Mouse (Mus musculus) stomach, postnatal 0 days (tissue): ENCODE results near the gene Mrpl23. TPM values are rescaled to one million over a fixed set of nuclear protein-coding genes. Genes with fewer than 3 reads are reported as not detected.
A peak's percentile ranks its signal among the peaks of the same experiment; 100 is the strongest.

Experiments used
- ATAC-seq: fragments of 200-750 bp; cut with Nextera tagmentation; 2 replicates; pipeline ENCODE4 v1.8.0; 2017; ENCODE audit not compliant: low FRiP score, low TSS enrichment
- DNase-seq: peaks from one replicate; pipeline ENCODE4 v3.0.0-alpha.2; 2016; ENCODE audit warnings: low spot score
- H3K27ac ChIP-seq: fragments of 300-500 bp; sonication (generic); replicated peaks from 2 replicates; pipeline ENCODE4 v1.5.1; 2014; ENCODE audit warnings: mild to moderate bottlenecking, control low read depth
- H3K27me3 ChIP-seq: fragments of 300-500 bp; sonication (generic); 2 replicates; pipeline ENCODE4 v1.6.1; 2014; ENCODE audit warnings: low read length; ENCODE audit not compliant: control insufficient read depth, insufficient read depth
- H3K36me3 ChIP-seq: fragments of 300-500 bp; sonication (generic); 2 replicates; pipeline ENCODE4 v1.6.1; 2014; ENCODE audit warnings: low read length, mixed read lengths; ENCODE audit not compliant: control insufficient read depth, insufficient read depth
- H3K4me1 ChIP-seq: fragments of 300-500 bp; sonication (generic); replicated peaks from 2 replicates; pipeline ENCODE4 v1.6.1; 2014; ENCODE audit warnings: antibody characterized with exemption; ENCODE audit not compliant: control insufficient read depth, insufficient read depth
- H3K4me2 ChIP-seq: fragments of 300-500 bp; sonication (generic); replicated peaks from 2 replicates; pipeline ENCODE4 v1.6.1; 2014; ENCODE audit warnings: low read depth, mild to moderate bottlenecking, control low read depth, moderate library complexity
- H3K4me3 ChIP-seq: fragments of 300-500 bp; sonication (generic); 2 replicates; pipeline ENCODE4 v1.5.1; 2014; ENCODE audit warnings: low read depth, low read length, control low read depth
- H3K9ac ChIP-seq: fragments of 300-500 bp; sonication (generic); 2 replicates; pipeline ENCODE4 v1.6.1; 2014; ENCODE audit warnings: mild to moderate bottlenecking, low read length, control low read depth, mixed read lengths
- H3K9me3 ChIP-seq: fragments of 300-500 bp; sonication (generic); 2 replicates; pipeline ENCODE4 v1.6.1; 2016; ENCODE audit warnings: low read length; ENCODE audit not compliant: control insufficient read depth
- CTCF ChIP-seq: IDR thresholded peaks from 2 replicates; pipeline ENCODE4 v1.5.1; 2016; ENCODE audit warnings: antibody characterized with exemption, low read depth, mild to moderate bottlenecking, moderate library complexity
- EP300 ChIP-seq: optimal IDR thresholded peaks from 2 replicates; pipeline ENCODE3; 2016; ENCODE audit warnings: antibody characterized with exemption
- WGBS: fragments of 180-500 bp; shearing (Covaris S2); extraction: QIAGEN DNeasy Blood & Tissue Kit; methylation state at CpG from one replicate; pipeline ENCODE4 v1.1.7; 2014; 5-methylcytosine and 5-hydroxymethylcytosine counted together
- polyA plus RNA-seq: library from polyadenylated mRNA; unstranded; fragments of >200 nt; fragmentation: Nextera tagmentation; extraction: Ambion mirVana; gene quantifications from 2 replicates; pipeline ENCODE4 v1.2.1, GENCODE M21; 2015

Mrpl23 gene
- polyA plus RNA-seq, 1 experiment from 2014 or later: 17.7 TPM

- DNase-seq (no peak), ATAC-seq (no peak)
- Histone ChIP-seq H3K9me3 (no peaks in the 10 kb centered on the region), H3K4me1 (no peaks in the 10 kb centered on the region), H3K27ac (peak overlapping the region; percentile 30), H3K27me3 (no peaks in the 10 kb centered on the region), H3K9ac (no peak overlapping the region), H3K4me3 (no peak overlapping the region), H3K36me3 (peaks cover 9% of the 10 kb centered on the region), H3K4me2 (no peak overlapping the region)
- TF ChIP-seq CTCF: no peak
- no peak for TF ChIP-seq EP300
- WGBS: 43% methylated on average over 8 of the region's 8 CpGs
Measured at GRCm38 (mm10) chr7:142493535-142493934, 39.0 kb upstream of the Mrpl23 start.

DNA sequence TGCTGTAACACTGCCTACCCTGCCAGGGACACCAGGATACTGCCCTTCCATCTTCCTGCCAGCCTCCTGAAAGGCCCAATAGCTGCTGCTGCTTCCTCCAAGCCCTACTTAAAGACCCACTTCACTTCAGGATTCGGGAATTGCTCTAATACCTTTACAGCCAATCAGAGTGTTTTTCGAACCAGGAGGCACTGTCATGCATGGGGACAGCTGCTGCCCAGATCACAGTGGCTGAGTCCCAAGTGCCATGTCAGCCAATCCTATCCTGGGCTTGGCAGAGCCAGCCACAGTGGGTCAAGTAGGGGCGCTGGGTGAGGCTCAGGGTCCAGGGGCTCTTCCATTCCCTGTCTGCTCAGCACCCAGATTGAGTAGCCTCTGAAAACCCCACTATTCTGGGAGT is 36.3 kb upstream of the Mrpl23 start:
- 78% methylated on average over 3 of the region's 3 CpGs for WGBS
- H3K4me2 ChIP-seq: no peak overlapping the region
- H3K27me3 ChIP-seq: no peaks in the 10 kb centered on the region
- H3K9me3 ChIP-seq: no peaks in the 10 kb centered on the region
- peaks cover 5% of the 10 kb centered on the region; the same call in 1 of the 2 replicates for H3K36me3 ChIP-seq
- H3K9ac ChIP-seq: no peak overlapping the region
- H3K4me1 ChIP-seq: no peaks in the 10 kb centered on the region
- ATAC-seq (no peak), DNase-seq (no peak)
- TF ChIP-seq EP300 (no peak), CTCF (no peak)
- H3K27ac ChIP-seq: no peak overlapping the region
- no peak overlapping the region for H3K4me3 ChIP-seq

DNA sequence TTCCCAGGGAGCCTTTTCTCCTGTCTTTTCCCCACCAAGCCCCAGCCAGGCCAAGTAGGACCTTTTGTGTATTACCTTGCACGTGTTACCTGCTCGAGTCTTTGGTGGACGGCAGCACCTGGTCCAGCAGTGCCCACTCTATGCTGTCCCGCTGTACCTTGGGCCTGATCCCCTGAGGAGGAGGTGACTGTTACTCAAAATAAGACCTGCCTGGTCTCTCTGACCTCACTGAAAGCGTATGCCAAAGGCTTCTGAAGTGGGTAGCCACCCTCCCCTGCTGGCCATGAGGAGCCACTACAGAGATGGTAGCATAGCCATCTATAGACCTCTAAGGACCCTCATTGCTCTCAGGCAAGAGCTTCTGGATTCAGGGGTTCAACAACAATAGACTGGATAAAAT is 35.7 kb upstream of the Mrpl23 start:
- 0 out of 2 replicates have a peak overlapping the region, but pooled peaks have one; percentile 5 for H3K27ac ChIP-seq
- no peak for DNase-seq

GRCm38 (mm10) chr7:142497775-142498174 is 34.7 kb upstream of the Mrpl23 start:
- Histone ChIP-seq H3K4me1 (no peaks in the 10 kb centered on the region), H3K9ac (no peak overlapping the region), H3K9me3 (no peaks in the 10 kb centered on the region), H3K36me3 (peaks cover 5% of the 10 kb centered on the region; the same call in 1 of the 2 replicates), H3K4me2 (no peak overlapping the region), H3K27me3 (no peaks in the 10 kb centered on the region), H3K27ac (no peak overlapping the region), H3K4me3 (no peak overlapping the region)
- 96% methylated on average over 2 of the region's 2 CpGs for WGBS
- ATAC-seq (0 out of 2 replicates have a peak, but pooled peaks have one; percentile 25), DNase-seq (no peak)
- TF ChIP-seq EP300 (no peak), CTCF (peak; percentile 75)

More for the DNA sequence above, 35.7 kb upstream of the Mrpl23 start:
- ATAC-seq: no peak
- Histone ChIP-seq H3K36me3 (peaks cover 5% of the 10 kb centered on the region; the same call in 1 of the 2 replicates), H3K4me1 (no peaks in the 10 kb centered on the region), H3K27me3 (no peaks in the 10 kb centered on the region), H3K4me3 (no peak overlapping the region), H3K9ac (no peak overlapping the region), H3K9me3 (no peaks in the 10 kb centered on the region), H3K4me2 (no peak overlapping the region)
- WGBS: 86% methylated on average over 5 of the region's 5 CpGs
- peak; percentile 61 for TF ChIP-seq CTCF
- no peak for TF ChIP-seq EP300

DNA sequence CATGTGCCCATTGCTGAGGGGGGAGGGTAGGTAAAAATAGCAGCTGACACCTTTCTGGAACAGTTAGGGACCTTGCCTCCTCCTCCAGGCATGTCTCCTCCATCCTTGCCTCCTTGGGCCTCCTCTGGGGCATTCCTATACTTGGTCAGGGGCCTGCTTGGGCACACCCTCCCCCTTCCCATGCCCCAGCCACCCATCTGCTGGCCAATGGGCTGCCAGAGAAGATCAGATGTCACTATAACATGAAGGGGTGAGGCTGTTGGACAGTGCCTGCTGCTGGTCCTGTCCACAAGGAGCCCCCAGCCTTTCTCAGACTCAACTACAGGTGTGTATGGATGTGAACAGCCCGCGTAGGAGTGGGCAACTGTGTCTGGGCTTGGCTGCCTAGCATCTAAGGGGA is 33.9 kb upstream of the Mrpl23 start, which contains the start of gene Tnnt3:
Gene Tnnt3 (plus strand): TSS at position 262 of the 400 bp plus-strand sequence.
- peaks cover 5% of the 10 kb centered on the region; the same call in 1 of the 2 replicates for H3K36me3 ChIP-seq
- H3K9me3 ChIP-seq: no peaks in the 10 kb centered on the region
- 85% methylated on average over 2 of the region's 2 CpGs for WGBS
- H3K27me3 ChIP-seq: no peaks in the 10 kb centered on the region
- no peak within 1 kb of the TSS for H3K4me3 ChIP-seq
- H3K4me1 ChIP-seq: no peaks in the 10 kb centered on the region
- no peak within 1 kb of the TSS for H3K4me2 ChIP-seq
- TF ChIP-seq EP300: no peak
- TF ChIP-seq CTCF: no peak
- ATAC-seq (peak; percentile 9; the same call in 1 of the 2 replicates), DNase-seq (no peak)
- H3K27ac ChIP-seq: peak within 1 kb of the TSS; percentile 13; the same call in 1 of the 2 replicates
- H3K9ac ChIP-seq: no peak within 1 kb of the TSS

DNA sequence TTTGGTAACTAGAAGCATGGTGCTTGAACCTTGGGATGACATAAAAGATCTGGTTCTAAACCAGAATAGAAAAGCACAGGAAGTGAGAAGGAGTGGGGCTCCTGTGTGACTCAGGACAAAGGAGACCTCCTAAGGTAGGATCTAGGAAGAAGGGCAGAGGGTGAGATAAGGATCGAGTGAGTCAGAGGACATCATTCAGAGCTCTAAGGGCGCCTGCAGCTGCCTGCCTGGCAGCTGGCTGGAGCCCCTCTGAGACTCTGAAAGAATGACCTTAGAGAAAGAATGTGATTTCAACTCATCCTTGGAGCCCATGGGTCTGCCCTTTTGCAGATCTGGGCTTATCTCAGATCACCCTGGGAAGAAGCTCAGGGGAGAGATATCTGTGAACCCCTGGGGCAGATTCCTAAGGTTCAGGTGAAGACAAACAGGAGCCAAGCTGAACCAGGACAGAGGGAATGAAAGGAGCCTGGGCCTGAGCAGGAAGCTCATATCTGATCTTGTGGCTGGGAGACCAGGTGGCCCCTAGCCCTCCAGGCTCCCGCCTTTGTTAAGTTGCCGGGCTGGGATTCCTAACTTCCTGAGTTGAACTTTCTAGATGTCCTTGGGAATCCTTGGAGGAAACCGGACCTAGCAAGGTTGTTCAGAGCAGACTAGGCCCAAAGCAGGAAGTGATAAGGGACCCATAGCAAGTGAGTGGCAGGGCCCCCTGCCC is 33.3 kb upstream of the Mrpl23 start:
- WGBS: 58% methylated on average over 5 of the region's 5 CpGs
- H3K36me3 ChIP-seq: peaks cover 3% of the 10 kb centered on the region; the same call in 1 of the 2 replicates

More for the DNA sequence above, 33.3 kb upstream of the Mrpl23 start:
- no peak overlapping the region for H3K4me2 ChIP-seq
- no peaks in the 10 kb centered on the region for H3K4me1 ChIP-seq
- DNase-seq (no peak), ATAC-seq (no peak)
- no peaks in the 10 kb centered on the region for H3K9me3 ChIP-seq
- no peak overlapping the region for H3K4me3 ChIP-seq
- H3K27ac ChIP-seq: peak overlapping the region; percentile 13; the same call in 1 of the 2 replicates
- no peak overlapping the region for H3K9ac ChIP-seq
- H3K27me3 ChIP-seq: no peaks in the 10 kb centered on the region
- TF ChIP-seq CTCF (no peak), EP300 (no peak)
